Mouse (Mus musculus): ENCODE data around the gene Dkk3. TPM values are rescaled to one million over a fixed set of nuclear protein-coding genes. Genes with fewer than 3 reads are reported as not detected.
A peak's percentile ranks its signal among the peaks of the same experiment; 100 is the strongest.

Gene Dkk3
- 10 to 100 TPM in 1 of 2 experiments, 1 to 10 TPM in 1; 6.9 to 27.8 TPM for total RNA-seq (2021)
- long read RNA-seq, experiment 1, partial matches to known transcripts = 28 of 58 reads
- long read RNA-seq, experiment 1, other reads (novel, unspliced or antisense) = 27 of 58 reads
- long read RNA-seq, experiment 2, transcript Dkk3-201 (8 exons, 3,359 nt) = major isoform, 5 of 23 reads
- long read RNA-seq, experiment 2, partial matches to known transcripts = 10 of 23 reads
- long read RNA-seq, experiment 2, other reads (novel, unspliced or antisense) = 8 of 23 reads

DNA sequence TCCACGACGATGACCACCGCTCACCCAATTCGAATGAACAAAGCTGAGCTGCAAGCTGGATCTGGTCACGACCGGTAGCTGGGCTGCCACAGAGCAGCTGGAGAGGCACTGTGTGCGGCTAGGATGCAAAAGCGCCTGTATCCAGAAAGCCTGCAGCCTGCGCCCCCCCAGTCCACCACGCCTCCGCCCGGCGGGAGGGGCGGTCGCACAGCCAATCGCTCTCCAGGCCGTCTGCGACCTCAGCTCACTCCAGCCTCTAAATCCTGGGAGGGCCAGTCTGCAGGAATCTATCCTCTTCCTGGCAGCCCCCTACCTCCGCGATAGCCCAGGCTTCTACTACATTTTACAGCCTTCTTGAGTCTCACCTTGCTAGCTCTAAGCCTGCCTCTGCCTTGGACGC, at the start of gene Dkk3:
Gene Dkk3 (minus strand): TSS at position 116 of the 400 bp plus-strand sequence.
- no peak for DNase-seq (ENCODE audit: low spot score)

DNA sequence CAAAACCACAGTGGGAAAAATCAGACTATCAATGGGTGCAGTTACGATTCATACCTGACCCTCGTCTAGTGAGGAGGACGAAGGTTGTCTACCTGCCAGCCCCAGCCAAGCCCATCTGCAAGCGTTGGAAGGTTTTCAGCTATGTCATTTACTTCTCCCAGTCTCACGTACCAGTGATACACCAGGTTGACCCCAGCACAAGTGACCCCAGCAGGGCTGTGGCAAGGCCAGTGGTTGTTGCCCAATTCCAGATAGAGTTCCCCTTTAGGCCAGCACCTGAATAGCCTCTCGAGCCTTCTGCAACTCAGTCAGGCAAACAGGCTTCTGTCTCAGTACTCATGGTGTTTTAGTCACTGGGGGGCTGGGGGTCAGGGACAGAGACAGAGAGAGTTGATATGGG, 48.9 kb upstream of the Dkk3 start:
- DNase-seq (ENCODE audit: low spot score) = no peak

DNA sequence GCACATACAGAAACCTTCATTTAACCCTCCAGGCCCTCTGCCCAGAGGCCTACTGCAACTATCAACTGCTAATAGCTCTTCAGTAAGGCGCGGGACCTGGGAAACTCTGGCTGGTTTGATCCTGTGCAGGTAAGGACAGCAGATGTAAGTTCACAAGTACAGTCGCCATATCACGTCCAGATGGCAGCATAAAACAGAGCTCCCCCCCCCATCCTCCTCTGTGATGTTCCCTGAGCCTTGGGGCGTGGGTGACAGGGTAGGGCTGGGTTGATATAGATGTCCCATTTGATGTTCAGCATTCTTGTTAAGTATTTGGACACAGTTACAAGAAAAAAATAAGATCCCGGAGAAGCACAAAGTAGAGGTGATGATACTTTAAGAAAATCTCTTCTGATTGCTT, 46.7 kb upstream of the Dkk3 start:
- DNase-seq (ENCODE audit: low spot score) = no peak

DNA sequence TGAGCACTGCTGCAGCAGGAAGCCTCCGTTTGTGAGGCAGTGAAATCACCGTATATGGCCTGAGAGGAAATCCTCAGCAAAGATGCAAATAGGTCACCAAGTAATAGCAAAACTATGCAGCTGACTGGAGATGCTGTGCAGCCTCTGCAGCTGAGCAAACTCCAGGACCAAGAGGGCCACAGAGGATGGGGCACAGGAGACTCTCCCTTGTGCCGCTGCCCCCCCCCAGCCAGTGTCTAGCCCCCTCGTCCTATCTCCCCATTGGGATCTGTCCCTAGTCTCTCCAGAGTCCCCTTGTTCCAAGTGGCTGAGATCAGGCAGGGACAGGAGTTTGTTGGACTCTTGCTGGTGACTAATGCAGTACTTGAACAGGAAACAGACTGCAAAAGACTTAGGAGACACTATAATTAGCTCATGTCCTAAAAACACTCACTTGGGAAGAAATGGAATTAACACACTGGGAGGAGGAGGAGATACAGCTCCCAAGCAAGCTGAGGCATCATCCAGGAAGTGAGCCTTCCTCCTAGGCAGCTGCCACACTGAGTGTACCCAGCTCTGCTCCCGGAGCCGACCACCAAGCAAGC, 45.6 kb upstream of the Dkk3 start:
- no peak for DNase-seq (ENCODE audit: low spot score)

DNA sequence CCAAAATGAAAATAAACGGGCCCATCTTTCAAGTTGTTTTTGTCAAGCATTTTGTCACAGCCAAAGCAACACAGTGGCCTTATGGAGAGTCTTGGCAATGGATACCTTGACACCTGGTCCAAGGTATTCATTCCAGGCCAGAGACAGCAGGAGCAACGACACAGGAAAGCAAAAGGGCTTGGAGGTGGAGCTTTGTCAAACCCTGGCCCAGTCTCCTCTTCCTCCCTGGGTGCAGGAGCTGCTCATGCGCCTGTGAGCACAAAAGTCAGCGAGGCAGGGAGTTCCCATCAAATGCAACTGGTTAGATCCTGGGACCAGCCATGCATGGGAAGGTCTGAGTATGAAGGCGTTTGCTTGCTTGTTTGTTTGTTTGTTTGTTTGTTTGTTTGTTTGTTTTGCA, 45.1 kb upstream of the Dkk3 start:
- no peak for DNase-seq (ENCODE audit: low spot score)

DNA sequence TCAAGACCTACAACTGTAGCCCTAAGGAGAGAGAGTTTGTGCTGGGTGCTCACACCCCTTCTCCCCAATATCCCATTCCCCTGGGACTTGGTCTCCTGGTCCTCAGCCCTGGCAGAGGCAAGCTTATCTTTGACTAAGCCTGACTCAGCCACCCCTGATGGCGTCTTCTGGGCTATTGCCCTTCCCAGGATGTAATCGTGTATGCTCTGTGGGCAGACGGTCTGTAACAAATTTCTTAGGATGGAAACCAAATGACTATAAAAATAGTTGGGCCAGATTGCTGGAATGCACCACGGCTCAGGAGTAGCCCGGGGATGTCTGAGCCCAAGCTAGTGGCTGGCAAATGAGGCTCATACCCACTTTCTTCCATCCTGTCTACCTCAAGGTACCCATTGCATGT, 44.0 kb upstream of the Dkk3 start:
- DNase-seq (ENCODE audit: low spot score) = no peak

DNA sequence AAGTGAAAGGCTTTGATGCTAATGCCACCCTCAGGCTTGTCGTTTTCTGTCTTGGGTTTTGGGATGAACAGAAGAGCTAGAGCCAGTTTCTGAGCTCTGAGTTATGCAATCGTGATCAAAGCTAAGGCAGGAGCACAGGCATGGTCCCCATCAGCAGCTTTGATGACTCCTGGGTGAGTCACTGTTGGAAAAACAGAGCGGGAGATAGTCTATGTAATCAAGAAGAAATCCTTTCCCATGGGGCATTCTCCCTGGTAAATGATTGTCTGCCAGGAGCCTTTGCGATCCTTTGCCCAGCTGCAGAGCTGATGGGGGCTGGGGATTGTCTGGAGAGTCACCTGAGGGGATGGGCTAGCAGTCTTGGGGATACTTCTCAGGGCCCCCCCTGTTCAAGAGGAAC, 43.3 kb upstream of the Dkk3 start:
- no peak for DNase-seq (ENCODE audit: low spot score)

DNA sequence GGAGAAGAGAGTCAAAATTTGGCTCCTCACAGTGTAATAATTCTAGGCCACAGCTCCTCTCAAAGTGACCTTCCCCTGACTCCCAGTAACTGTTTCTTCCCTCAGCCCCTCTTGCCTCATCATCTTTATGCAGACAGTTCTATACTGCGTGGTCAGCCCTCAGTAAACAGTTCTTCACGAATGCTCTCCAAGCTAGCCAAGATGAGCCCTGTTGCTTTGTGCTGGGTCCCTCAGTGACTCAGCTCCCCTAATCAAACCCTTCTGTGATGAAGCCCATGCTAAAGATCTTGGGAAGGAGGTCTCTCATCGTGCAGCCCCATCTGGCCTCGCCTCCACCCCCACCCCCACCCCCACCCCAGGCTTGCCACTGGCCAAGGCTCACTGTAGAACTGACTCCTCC, 41.9 kb upstream of the Dkk3 start:
- DNase-seq (ENCODE audit: low spot score) = no peak

DNA sequence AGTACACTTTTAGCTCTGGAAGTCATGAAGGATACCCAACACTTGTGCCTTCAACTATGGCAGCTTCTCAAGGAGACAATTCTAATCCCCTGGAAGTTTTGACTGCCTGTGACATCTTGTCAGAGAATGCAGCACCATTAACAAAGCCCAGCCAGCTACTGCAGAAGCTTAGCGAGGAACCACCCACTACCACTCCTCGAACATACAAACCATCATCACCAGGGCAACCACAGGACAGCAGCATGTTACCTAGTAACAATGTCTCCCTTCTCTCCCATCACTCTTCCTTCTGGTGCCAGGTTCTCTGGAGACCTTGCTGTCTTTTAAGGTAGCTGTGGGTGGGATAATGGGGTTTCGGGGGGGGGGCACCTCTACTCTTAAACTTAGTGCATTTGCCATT, 40.5 kb upstream of the Dkk3 start:
- no peak for DNase-seq (ENCODE audit: low spot score)

DNA sequence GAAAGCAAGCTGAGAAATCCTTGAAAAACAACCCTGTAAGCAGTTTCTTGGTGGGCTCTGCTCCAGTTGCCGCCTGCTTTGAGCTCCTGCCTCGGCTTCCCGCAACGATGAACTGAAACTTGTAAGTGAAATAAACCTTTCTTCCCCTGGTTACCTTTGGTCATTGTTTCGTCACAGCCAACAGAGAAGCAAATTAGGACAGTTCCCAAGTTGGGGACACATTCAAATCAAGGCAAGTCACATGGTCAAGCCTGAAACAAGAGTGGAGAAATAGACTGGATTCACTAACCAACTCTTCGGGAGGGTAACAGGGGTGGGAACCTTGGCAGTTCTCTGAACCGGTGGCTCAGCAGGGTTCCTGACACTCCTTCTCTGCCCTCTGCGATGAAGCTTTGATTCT, 38.6 kb upstream of the Dkk3 start:
- no peak for DNase-seq (ENCODE audit: low spot score)

DNA sequence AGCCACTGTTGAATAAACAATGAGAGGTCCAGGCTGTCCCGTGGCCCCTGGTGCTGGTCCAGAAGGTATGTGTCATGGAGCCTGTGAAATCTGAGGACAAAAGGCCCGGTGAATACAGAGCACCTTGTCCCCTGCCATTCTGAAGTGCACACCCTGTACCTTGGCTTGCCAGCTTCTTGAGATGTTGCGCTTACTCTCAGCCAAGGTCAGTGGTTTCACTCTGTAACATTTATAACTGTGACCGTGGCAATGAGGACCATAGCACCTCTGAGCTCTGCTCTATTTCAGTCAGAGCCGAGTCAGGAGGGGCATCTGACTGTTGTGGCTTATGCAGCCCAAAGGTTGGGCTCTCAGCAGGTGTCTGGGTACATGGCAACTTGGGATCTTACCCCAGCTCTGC, 35.4 kb upstream of the Dkk3 start:
- peak; percentile 82 for DNase-seq (ENCODE audit: low spot score)

DNA sequence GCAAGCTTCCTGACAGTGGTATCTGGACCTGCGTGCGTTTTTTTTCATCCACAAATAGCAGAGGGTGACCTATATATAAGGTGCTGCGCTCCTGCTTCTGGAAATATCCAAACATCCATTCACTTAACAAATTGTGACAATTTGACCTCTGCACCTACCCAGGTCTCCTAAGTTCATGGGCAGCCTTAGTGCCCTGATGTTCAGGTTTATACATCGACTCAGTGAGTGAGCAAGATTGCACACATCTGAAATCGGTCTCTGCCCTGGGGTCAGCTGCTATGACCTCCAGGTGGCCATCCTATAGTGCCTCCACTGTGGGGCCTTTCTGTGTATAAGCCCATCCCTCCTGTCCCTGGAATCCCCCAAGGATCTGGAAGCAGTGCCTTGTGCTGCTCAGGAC, 33.9 kb upstream of the Dkk3 start:
- DNase-seq (ENCODE audit: low spot score) = no peak

DNA sequence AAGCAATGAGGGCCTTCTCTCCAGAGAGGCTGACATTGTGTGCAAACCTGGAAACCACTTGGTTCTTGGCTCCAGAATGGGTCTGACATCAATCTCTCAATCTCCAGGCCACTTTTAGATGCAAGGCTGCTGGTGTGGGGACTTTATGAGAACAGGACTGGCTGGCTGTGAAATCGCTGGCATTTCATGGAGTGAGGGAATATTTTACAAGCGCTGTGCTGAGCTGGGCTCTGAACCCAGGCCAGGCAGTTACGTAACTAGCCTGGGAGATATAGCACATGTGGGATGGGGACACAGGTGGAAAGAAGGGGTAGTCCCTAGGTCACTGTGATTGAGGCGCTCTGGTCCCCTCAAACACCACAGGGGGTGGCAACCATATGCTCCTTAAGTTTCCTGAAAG, 33.4 kb upstream of the Dkk3 start:
- peak; percentile 90 for DNase-seq (ENCODE audit: low spot score)

DNA sequence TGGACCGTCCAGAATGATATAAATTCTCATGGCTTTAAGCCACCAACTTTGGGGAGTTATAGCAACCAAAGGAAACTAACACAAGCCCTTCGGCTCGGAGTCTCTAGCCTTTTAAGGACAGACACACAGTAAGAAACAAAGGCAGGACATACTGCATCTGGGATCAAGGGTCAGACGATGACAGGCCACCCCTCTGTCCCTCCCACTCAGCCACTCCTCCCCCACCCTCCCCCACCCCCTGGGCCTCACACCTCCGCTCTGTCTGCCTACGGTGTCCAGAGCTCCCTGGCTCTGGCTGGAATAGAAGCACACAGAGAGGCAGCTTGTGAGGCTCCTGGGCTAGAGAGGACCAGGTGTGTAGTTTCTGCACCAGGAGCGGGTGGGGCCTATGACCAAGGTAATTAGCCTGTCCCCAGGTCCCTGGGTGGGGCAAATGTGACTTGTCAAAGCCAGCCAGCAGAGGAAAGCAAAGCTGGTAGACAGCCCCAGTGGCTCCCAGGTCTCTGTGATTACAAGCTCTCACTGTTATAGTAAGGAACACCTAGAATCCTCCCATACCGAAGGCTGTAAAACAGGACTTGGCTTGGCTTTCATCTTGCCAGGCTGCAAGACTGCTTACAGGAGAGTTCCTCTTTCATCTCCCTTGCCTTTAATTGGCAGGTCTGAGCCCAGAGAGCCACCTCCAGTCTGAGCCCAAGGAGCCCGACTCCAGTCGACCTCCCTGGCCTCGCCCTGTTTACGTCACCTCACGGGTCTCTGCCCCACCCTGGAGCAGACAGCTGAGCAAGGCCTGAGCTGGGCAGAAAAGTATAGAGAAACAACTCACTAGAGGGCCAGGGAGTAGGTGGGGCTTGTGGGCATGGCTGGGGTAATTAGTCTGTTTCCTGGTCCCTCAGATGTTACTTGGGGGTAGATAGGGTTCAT, 28.9 kb upstream of the Dkk3 start:
- DNase-seq (ENCODE audit: low spot score) = no peak

DNA sequence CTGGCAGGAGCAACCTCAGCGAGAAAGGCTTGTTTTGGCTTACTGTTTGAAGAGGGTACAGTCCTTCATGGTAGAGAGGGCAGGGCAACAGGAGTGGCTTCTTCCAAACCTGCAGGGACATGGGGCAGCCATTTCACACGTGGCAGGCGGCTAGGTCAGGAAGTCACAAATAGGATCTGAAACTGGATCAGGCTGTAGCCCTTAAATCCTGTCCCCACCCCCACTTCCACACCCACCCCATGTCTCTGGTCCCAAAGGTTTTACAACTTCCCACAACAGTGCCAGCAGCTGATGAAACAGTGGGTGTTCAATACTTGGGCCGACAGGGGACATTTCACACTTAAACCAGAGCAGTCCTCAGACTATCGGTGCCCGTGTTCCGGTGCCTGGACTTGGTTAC, 28.0 kb upstream of the Dkk3 start:
- no peak for DNase-seq (ENCODE audit: low spot score)

DNA sequence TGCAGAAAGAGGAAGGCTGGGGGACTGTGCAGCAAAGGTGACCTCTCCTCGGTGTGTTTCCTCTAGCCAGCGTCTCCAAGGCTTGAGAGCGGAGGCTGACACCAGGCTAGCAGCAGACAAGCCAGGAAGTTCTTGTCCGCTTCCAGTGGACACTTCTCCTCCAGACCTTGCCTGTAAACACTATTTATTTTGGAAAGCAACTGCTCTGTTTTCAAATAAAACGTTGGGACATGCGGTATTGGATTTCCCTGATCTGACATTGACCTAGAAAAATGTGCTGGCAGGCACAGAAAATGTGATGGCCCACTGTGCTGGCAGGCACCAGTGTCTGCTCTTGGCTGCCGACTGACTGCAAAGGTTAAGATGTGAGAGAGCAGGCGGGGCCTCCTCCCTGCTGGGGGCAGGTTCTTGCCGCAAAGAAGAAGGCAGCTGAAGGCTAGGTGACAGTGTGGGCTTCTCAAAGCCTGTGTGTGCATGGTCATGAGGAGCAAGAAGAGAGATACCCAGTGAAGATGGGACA, 26.4 kb upstream of the Dkk3 start:
- DNase-seq (ENCODE audit: low spot score) = peak; percentile 89

DNA sequence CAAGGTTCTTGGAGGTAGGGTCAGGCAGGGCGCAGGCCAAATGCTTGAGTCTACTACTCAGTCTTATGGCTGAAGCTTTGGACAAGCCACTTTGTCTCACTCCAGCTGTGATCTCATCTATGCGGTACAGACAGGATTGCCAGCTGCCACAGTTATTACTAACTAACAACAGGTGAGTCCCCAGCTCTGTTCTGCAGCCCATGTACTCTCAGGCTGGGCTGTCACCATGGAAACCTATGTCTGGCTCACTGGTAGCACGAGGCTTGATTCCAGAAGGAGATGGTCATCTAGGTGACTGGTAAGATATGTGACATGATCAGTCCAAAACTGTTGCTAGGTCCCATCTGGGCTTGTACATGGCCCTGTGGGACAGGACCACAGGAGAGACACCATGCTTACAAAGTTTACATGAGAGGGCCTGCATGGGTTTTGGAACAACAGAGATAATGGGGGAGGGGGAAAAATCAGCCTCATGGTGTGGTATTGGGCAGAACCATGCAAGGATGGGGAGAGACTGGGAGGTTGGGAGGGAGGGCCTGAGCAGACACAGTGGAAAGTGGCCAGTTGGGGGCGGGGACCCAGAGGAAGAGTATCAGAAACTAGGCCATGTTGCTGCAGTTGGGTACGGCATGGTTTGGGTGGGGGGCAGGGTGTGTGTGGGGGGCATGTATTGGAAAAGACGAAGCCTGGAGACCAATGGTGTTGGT, 25.8 kb upstream of the Dkk3 start:
- no peak for DNase-seq (ENCODE audit: low spot score)

DNA sequence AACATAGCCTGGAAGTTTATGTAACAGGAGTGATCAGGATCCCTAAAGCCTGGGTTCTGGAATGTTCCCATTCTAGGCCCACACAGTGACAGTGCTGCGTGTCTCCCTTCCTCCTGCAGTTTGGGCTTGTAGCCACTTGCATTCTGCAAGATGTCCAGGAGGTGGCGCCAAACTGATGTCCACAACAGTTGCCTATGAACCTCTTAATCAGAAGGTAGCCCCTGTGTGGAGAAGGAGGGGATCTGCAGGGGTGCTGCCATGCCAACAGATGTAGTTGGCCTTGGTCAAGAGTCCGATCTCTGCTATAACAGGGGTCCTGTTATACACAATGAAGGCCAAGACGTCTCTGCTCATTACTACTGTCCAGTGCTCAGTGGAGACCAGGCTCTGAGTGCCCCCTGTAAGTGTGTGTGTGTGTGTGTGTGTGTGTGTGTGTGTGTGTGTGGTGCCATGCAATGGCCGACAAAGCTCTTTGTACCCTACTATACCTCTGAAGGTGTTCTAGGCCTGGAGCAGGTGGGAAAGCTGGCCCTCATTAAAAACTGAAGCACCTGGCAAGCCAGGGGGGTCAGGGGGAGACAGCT, 24.5 kb upstream of the Dkk3 start:
- peak; percentile 94 for DNase-seq (ENCODE audit: low spot score)

DNA sequence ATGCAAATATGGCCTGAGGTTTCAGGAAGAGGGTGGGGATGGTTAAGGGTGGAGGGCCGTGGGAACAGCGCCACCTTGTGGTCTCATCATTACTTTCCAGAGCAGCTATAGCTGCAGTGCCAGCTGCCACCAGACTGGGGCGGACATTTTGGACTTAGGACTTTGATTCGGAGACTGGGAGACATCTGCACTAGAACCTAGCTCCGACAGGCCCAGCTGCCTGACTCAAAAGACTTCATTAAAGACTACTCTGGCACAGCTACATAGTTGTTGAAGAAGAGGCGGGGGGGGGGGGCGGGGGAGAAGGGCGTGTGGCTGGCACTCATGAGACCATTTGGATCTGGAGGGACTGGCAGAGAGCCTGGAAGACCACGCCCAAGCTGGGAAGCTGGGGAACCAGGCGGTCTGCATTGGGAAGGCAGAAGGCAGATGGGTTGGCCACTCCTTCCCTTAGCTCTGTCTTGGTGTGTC, 21.4 kb upstream of the Dkk3 start:
- DNase-seq (ENCODE audit: low spot score) = peak; percentile 81

DNA sequence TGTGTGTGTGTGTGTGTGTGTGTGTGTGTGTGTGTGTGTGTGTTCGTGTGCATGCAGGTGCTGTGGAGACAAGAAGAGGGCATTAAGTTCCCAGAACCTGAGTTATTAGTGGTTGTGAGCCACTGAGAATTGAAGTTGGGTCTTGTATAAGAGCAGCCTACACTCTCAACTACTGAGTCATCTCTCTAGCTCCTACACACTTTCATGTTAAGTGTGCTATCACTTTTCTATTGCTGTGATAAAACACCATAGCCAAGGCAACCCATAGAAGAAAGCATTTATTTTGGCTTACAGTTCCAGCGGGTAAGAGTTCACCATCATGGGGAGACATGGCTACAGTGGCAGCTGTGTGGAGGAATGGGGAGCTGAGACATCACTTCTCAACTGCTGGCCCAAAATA, 17.8 kb upstream of the Dkk3 start:
- DNase-seq (ENCODE audit: low spot score) = no peak

DNA sequence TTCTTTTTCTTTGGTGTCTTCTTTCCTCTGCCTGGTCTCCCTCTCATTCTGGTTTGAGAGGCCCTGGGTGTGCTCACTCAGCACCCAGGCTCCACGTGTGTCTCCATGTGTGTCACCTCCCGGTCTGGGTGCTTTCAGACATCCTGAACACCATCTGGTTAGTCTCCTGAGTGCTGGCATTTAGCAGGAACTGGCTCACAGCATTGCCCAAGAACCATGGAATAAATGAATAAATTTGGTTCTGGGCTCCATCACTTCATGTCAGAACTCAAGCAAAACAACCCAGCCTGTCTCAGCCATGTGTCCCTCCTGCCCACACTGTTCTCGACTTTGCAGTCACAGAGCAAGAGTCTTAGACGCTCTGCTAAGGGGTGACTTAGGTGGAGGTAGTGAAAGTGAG, 13.8 kb upstream of the Dkk3 start:
- no peak for DNase-seq (ENCODE audit: low spot score)
